Mouse (Mus musculus) monocyte, adult 2 months (primary cell): ENCODE measurements at regions not wholly inside any gene's neighbourhood (a gene's known extent, or its start where the extent isn't known, plus 50 kb on each side); places are given as distances from the start of the nearest gene placed in this dataset.

Experiments used
- DNase-seq, 2 experiments: peaks; one replicate each; pipeline ENCODE4 v3.0.0; 2022; ENCODE audit warnings: low spot score in 2 of 2, low read depth in 1 of 2

- DNase-seq: no peak
Observed at GRCm38 (mm10) chr12:16023273-16023672, 206.6 kb upstream of the Trib2 start.

GRCm38 (mm10) chr12:16021202-16021821 lies 204.6 kb upstream of the Trib2 start:
- no peak for DNase-seq

GRCm38 (mm10) chr12:16018237-16018636 lies 201.5 kb upstream of the Trib2 start:
- no peak for DNase-seq

- DNase-seq: no peak
Observed at GRCm38 (mm10) chr12:16016621-16017020, 199.9 kb upstream of the Trib2 start.

GRCm38 (mm10) chr12:16015596-16015995 lies 198.9 kb upstream of the Trib2 start:
- DNase-seq: no peak

- DNase-seq: no peak
Observed at GRCm38 (mm10) chr12:16014679-16015078, 198.0 kb upstream of the Trib2 start.

GRCm38 (mm10) chr12:16013861-16014630 lies 197.3 kb upstream of the Trib2 start:
- DNase-seq: no peak

- no peak for DNase-seq
Observed at GRCm38 (mm10) chr12:16013354-16013753, 196.6 kb upstream of the Trib2 start.

- DNase-seq: no peak
Observed at GRCm38 (mm10) chr12:16012081-16012480, 195.4 kb upstream of the Trib2 start.

- no peak for DNase-seq
Observed at GRCm38 (mm10) chr12:16009822-16010620, 193.3 kb upstream of the Trib2 start.

GRCm38 (mm10) chr12:16008763-16009515 lies 192.2 kb upstream of the Trib2 start:
- no peak for DNase-seq

- no peak for DNase-seq
Observed at GRCm38 (mm10) chr12:16008261-16008660, 191.5 kb upstream of the Trib2 start.

- DNase-seq: no peak
Observed at GRCm38 (mm10) chr12:16006688-16007087, 190.0 kb upstream of the Trib2 start.

- no peak for DNase-seq
Observed at GRCm38 (mm10) chr12:16006286-16006685, 189.6 kb upstream of the Trib2 start.

- no peak for DNase-seq
Observed at GRCm38 (mm10) chr12:16001811-16002210, 185.1 kb upstream of the Trib2 start.

GRCm38 (mm10) chr12:16001225-16001624 lies 184.5 kb upstream of the Trib2 start:
- no peak for DNase-seq

- DNase-seq: no peak
Observed at GRCm38 (mm10) chr12:15998331-15998730, 181.6 kb upstream of the Trib2 start.

GRCm38 (mm10) chr12:15993866-15994265 lies 177.1 kb upstream of the Trib2 start:
- no peak for DNase-seq

- no peak for DNase-seq
Observed at GRCm38 (mm10) chr12:15986351-15986750, 169.6 kb upstream of the Trib2 start.

- no peak for DNase-seq
Observed at GRCm38 (mm10) chr12:15985649-15986048, 168.9 kb upstream of the Trib2 start.

GRCm38 (mm10) chr12:15983591-15984300 lies 167.0 kb upstream of the Trib2 start:
- no peak for DNase-seq
